Mouse (Mus musculus): ENCODE data around the gene Plcxd2.

Gene Plcxd2

GRCm38 (mm10) chr16:45940701-45941100 lies 69.3 kb downstream of the Plcxd2 start:
- no peak for DNase-seq (ENCODE audit: low spot score in 2 of 2)

GRCm38 (mm10) chr16:45939436-45939835 lies 70.6 kb downstream of the Plcxd2 start:
- no peak for DNase-seq (ENCODE audit: low spot score in 2 of 2)

- no peak for DNase-seq (ENCODE audit: low spot score in 2 of 2)
Observed at GRCm38 (mm10) chr16:45937381-45937780, 72.6 kb downstream of the Plcxd2 start.

GRCm38 (mm10) chr16:45936521-45936920 lies 73.5 kb downstream of the Plcxd2 start:
- DNase-seq (ENCODE audit: low spot score in 2 of 2), result no peak

GRCm38 (mm10) chr16:45935956-45936483 lies 74.0 kb downstream of the Plcxd2 start:
- no peak for DNase-seq (ENCODE audit: low spot score in 2 of 2)

GRCm38 (mm10) chr16:45934721-45935407 lies 75.2 kb downstream of the Plcxd2 start:
- no peak for DNase-seq (ENCODE audit: low spot score in 2 of 2)

- DNase-seq (ENCODE audit: low spot score in 2 of 2), result no peak
Observed at GRCm38 (mm10) chr16:45930308-45930707, 79.7 kb downstream of the Plcxd2 start.

GRCm38 (mm10) chr16:45928090-45928489 lies 81.9 kb downstream of the Plcxd2 start:
- no peak for DNase-seq (ENCODE audit: low spot score in 2 of 2)

GRCm38 (mm10) chr16:45927601-45928000 lies 82.4 kb downstream of the Plcxd2 start:
- DNase-seq (ENCODE audit: low spot score in 2 of 2), result no peak

GRCm38 (mm10) chr16:45926875-45927274 lies 83.1 kb downstream of the Plcxd2 start:
- DNase-seq (ENCODE audit: low spot score in 2 of 2), result no peak

- no peak for DNase-seq (ENCODE audit: low spot score in 2 of 2)
Observed at GRCm38 (mm10) chr16:45923731-45924424, 86.1 kb downstream of the Plcxd2 start.

GRCm38 (mm10) chr16:45922546-45923229 lies 87.3 kb downstream of the Plcxd2 start:
- DNase-seq (ENCODE audit: low spot score in 2 of 2), result no peak

- no peak for DNase-seq (ENCODE audit: low spot score in 2 of 2)
Observed at GRCm38 (mm10) chr16:45919572-45919971, 90.4 kb downstream of the Plcxd2 start.

Measured in urinary bladder, postnatal 4 days (tissue).